Mouse (Mus musculus) ES-E14 (cell line): ENCODE data around the gene Rab8b. TPM values are rescaled to one million over a fixed set of nuclear protein-coding genes. Genes with fewer than 3 reads are reported as not detected.
"Not testable (repeated sequence)": the region's sequence is repeated elsewhere in the genome, so short reads cannot be mapped to it uniquely, and the experiment has no call there.

Experiments
- DNase-seq: peaks from one replicate; pipeline ENCODE4 v3.0.0-alpha.2; 2013; ENCODE audit warnings: low read depth, low spot score
- H3K27ac ChIP-seq: 2 replicates; pipeline ENCODE4 v1.5.1; 2012; ENCODE audit warnings: low read depth, mild to moderate bottlenecking, low read length, moderate library complexity, mixed read lengths; ENCODE audit not compliant: poor library complexity, insufficient read depth, severe bottlenecking
- H3K36me3 ChIP-seq: 2 replicates; pipeline ENCODE4 v1.6.1; 2012; ENCODE audit warnings: mild to moderate bottlenecking, low read length, moderate library complexity, mixed read lengths; ENCODE audit not compliant: control insufficient read depth, poor library complexity, insufficient read depth, severe bottlenecking
- H3K4me1 ChIP-seq, 2 experiments: fragments of 150-350 bp in 1 of 2; sonication (generic) in 1 of 2; 2 replicates each; pipeline ENCODE4 v1.6.1; 2012; ENCODE audit warnings: low read length in 2 of 2, mild to moderate bottlenecking in 1 of 2, mixed read lengths in 1 of 2; ENCODE audit not compliant: control insufficient read depth in 2 of 2, insufficient read depth in 2 of 2, poor library complexity in 1 of 2
- H3K4me3 ChIP-seq, 2 experiments: fragments of 150-350 bp in 1 of 2; sonication (generic) in 1 of 2; 2 replicates each; pipeline ENCODE4 v1.5.1; 2012; ENCODE audit warnings: low read length in 2 of 2, low read depth in 1 of 2, mild to moderate bottlenecking in 1 of 2, mixed read lengths in 1 of 2; ENCODE audit not compliant: insufficient read depth in 1 of 2, poor library complexity in 1 of 2, severe bottlenecking in 1 of 2
- H3K9ac ChIP-seq: 2 replicates; pipeline ENCODE4 v1.6.1; 2012; ENCODE audit warnings: low read depth, mild to moderate bottlenecking, low read length, mixed read lengths; ENCODE audit not compliant: poor library complexity, insufficient read depth, severe bottlenecking
- H3K9me3 ChIP-seq: fragments of 150-350 bp; sonication (generic); 2 replicates; pipeline ENCODE4 v1.6.1; 2012; ENCODE audit warnings: low read depth, mild to moderate bottlenecking, low read length; ENCODE audit not compliant: control insufficient read depth, insufficient read depth
- CHD2 ChIP-seq: IDR thresholded peaks from 2 replicates; pipeline ENCODE4 v1.6.1; 2014; ENCODE audit warnings: mild to moderate bottlenecking, low read depth, low read length, inconsistent platforms
- HCFC1 ChIP-seq: IDR thresholded peaks from 2 replicates; pipeline ENCODE4 v1.6.1; 2012; ENCODE audit warnings: low read length, inconsistent platforms, borderline replicate concordance; ENCODE audit not compliant: insufficient read depth
- MAFK ChIP-seq: IDR thresholded peaks from 2 replicates; pipeline ENCODE4 v1.6.1; 2014; ENCODE audit warnings: mild to moderate bottlenecking, low read depth, low read length, inconsistent platforms; ENCODE audit not compliant: insufficient read depth
- ZC3H11A ChIP-seq: IDR thresholded peaks from 2 replicates; pipeline ENCODE4 v1.6.1; 2012; ENCODE audit warnings: low read depth, mild to moderate bottlenecking, inconsistent platforms, low read length, borderline replicate concordance
- ZNF384 ChIP-seq: IDR thresholded peaks from 2 replicates; pipeline ENCODE4 v1.6.1; 2012; ENCODE audit warnings: low read depth, low read length, inconsistent platforms
- in situ Hi-C, 2 experiments: fragments of 600-800 bp; cut with MboI; formaldehyde crosslinking; loops; one replicate each; pipeline ENCODE4 v1.15.1; 2025; ENCODE audit warnings: low sequenced_read_pairs in 2 of 2, inconsistent platforms in 1 of 2; ENCODE audit not compliant: unreplicated experiment in 2 of 2
- total RNA-seq: library from RNA; depleted of rRNA; stranded (reverse); fragments of 300-350 nt; gene quantifications from 2 replicates; pipeline ENCODE4 v1.2.3, GENCODE M21; 2012

Gene Rab8b
- total RNA-seq, 1 experiment, result 7.9 TPM

DNA sequence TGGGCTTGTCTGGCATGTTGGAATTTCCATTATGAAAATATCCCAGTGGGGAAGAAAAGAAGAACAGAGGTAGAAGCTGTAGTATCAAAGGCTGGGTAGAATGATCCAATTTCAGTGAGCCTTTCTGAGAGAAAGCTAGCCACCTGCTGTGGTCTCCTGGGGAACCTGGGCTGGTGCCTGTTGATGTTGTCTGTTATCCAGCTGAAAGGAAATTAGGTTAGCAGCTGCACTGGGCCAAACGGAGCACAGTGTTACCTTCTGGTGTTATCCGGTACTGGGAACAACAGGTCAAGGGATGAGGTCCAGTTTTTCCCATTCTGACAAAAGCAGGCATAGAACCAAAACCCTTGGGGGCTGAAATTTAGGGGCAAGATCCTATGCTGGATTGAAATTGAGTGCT, 106.1 kb downstream of the Rab8b start:
- H3K27ac ChIP-seq, result no peak overlapping the region
- H3K9ac ChIP-seq, result no peak overlapping the region
- in situ Hi-C loops, result no loop called here

DNA sequence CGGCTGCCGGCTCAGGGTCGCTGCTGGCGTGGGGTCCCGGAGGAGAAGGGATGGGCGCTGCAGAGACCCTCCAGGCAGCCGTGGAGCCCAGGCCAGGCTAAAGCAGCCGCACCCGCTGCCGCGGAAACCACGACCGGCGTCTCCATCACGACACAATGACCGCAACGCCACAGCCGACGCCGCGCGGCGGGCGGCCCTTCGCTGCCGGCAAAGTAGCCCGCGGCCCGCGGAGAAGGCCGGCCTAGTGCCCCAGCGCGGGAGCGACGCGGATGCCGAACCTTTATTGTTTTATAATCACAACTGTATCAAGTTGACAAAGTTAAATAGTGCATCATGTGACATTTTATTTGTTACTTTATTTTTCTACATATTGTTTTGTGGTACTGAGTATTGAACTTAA, 113.5 kb downstream of the Rab8b start:
- H3K9ac ChIP-seq, H3K9me3 ChIP-seq, in situ Hi-C loops, H3K4me1 ChIP-seq, H3K27ac ChIP-seq, H3K36me3 ChIP-seq, DNase-seq, H3K4me3 ChIP-seq: not testable (repeated sequence)

More for the DNA sequence above, 106.1 kb downstream of the Rab8b start:
- Histone ChIP-seq H3K36me3 (no peaks in the 10 kb centered on the region), H3K4me1 (no peaks in the 10 kb centered on the region), H3K9me3 (no peaks in the 10 kb centered on the region), H3K4me3 (no peak overlapping the region)
- TF ChIP-seq ZNF384, result no peak
- no peak for TF ChIP-seq HCFC1
- TF ChIP-seq CHD2, result no peak
- TF ChIP-seq MAFK, result no peak
- TF ChIP-seq ZC3H11A, result no peak
- DNase-seq, result no peak

DNA sequence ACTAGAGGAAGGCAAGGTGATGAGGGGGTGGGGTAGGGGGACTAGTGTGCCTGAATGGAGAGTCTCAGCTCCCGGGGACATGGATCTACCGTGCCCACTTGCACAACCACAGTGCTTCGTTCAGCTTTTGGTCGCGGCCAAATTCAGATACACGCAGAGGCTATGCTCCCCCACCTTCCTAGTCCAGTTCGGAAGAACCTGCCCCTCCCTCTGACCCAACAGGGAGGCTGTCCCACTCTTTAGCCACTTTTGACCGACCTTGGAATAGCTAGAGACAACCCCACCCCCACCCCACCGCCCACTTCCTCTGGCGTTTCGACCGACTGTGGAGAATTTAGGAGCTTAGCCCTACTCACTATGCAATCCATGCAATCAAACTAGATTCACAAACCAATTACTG, 117.5 kb downstream of the Rab8b start:
- in situ Hi-C loops, result no loop called here
- H3K27ac ChIP-seq, result no peak overlapping the region
- no peak for DNase-seq
- no peaks in the 10 kb centered on the region for H3K36me3 ChIP-seq
- TF ChIP-seq ZNF384 (no peak), MAFK (no peak), ZC3H11A (no peak), HCFC1 (no peak), CHD2 (no peak)
- H3K9ac ChIP-seq, result no peak overlapping the region
- peak overlapping the region in 1 of 2 experiments; percentile 33; a peak in 1 of 4 replicates for H3K4me3 ChIP-seq
- H3K9me3 ChIP-seq, result no peaks in the 10 kb centered on the region
- peaks cover 4 to 5% of the 10 kb centered on the region in 2 experiments; a peak in 2 of 4 replicates for H3K4me1 ChIP-seq

DNA sequence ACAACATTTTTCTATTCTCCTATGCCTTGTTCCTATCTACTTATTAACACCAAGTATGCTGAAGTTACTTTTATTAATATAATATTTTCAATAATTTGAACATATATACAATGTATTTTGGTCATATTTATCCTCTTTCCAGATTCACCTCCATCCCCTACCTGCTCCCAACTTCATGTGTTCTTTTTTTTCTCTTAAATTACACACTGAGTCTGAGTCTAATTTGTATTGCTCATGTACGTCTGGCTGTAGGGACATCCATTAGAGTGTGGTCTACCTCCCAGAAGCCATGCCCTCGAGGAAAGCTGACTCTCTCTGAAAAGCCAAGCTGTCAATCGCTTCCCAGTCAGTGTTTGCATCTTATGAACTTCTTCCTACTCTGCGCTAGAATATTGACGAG, 122.7 kb downstream of the Rab8b start, which contains the start of gene Gm10647:
Gene Gm10647 (plus strand): TSS at position 301 of the 400 bp plus-strand sequence.
- no peak within 1 kb of the TSS for H3K27ac ChIP-seq
- no peaks in the 10 kb centered on the region for H3K36me3 ChIP-seq
- H3K9ac ChIP-seq, result no peak within 1 kb of the TSS
- peak within 1 kb of the TSS in 1 of 2 experiments; percentile 98; a peak in 2 of 4 replicates for H3K4me3 ChIP-seq
- H3K9me3 ChIP-seq, result no peaks in the 10 kb centered on the region
- TF ChIP-seq HCFC1 (no peak), CHD2 (no peak), ZNF384 (no peak), MAFK (no peak), ZC3H11A (no peak)
- H3K4me1 ChIP-seq, result peaks cover 2 to 3% of the 10 kb centered on the region in 2 experiments; a peak in 2 of 4 replicates
- in situ Hi-C loops, result no loop called here
- DNase-seq, result no peak

DNA sequence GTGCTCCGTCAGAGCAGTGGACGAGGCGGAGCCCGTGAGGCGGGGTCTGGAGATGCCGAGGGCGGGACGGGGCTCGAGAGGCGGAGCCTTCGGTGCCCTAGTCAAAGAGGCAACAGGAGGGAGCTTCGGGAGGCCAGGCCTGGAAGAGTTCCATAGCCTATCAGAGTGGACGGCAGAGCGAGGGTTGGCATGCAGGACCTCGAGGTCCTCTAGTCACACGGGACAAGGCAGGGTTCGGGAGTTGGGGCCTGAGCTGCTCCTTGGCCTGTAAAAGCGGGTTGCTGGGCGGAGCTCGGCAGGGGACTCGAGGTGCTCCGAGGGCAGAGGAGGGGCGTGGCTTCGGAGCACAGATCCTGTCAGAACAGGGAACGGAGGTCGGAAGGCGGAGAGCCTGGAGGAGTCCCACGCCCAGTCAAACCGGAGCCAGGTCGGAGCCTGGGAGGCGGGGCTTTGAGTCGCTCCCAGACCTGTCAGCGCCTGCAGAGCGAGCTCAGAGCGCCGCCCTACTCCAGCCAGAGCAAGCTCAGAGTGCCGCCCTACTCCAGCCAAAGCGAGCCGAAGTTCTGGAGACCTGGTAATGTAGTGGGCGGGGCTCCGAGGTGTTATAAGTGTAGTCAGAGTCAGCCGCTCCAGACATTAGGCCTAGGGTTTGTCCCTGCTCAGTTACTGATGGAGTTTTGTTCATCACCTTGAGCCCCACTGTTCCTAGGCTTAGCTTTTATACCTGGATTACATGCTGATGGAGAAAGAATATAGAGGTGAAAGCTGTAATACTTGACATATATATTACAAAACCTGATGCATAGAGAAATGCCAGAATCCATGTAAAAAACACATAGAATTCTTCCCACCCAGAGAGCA, 123.8 kb downstream of the Rab8b start, which contains the start of gene Aph1b:
Gene Aph1b (minus strand): TSS at position 27 of the 861 bp plus-strand sequence.
- H3K9me3 ChIP-seq, result no peaks in the 10 kb centered on the region
- peak within 1 kb of the TSS; percentile 51 for H3K9ac ChIP-seq
- no peaks in the 10 kb centered on the region for H3K36me3 ChIP-seq
- H3K4me1 ChIP-seq, result no peaks in the 10 kb centered on the region
- in situ Hi-C loops, result no loop called here
- H3K27ac ChIP-seq, result no peak within 1 kb of the TSS
- TF ChIP-seq HCFC1 (peak; percentile 57; the same call in 1 of the 2 replicates), ZC3H11A (no peak), ZNF384 (no peak), CHD2 (no peak)
- H3K4me3 ChIP-seq, result peak within 1 kb of the TSS; percentile 83 to 98
- peak; percentile 98 for DNase-seq
